Mouse (Mus musculus): ENCODE measurements at regions not wholly inside any gene's neighbourhood (a gene's known extent, or its start where the extent isn't known, plus 50 kb on each side); places are given as distances from the start of the nearest gene placed in this dataset.

DNA sequence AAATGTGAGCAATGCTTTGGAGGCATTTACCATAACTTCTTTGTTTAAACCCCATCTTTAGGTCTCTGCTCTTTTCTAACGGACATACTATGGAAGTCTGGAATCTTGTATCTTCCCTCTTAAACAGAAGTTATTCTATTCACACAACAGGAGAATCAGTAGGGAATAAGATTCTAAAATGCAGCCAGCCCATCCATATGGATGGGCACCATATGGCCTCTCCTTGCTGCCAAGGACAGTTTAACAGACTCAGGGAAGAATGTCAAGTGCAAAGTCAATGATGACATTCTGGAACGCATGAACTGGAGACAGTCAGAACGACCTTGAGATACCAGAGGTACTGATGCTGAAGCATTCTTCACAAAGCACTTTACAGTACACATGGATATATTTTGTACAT is 206.1 kb upstream of the Tmpo start:
- TF ChIP-seq POLR2A (IDR thresholded peaks at IDR 0.05; ENCODE audit: insufficient read depth, low read length) (no peak), CTCF (IDR thresholded peaks at IDR 0.05; ENCODE audit: low read depth, low read length) (no peak), EP300 (IDR thresholded peaks at IDR 0.05; ENCODE audit: insufficient read depth, low read depth, low read length) (no peak)

All from ES-Bruce4 (cell line).